8 mouse cellular contexts compared by ENCODE assay signal in the genomic region with DNA sequence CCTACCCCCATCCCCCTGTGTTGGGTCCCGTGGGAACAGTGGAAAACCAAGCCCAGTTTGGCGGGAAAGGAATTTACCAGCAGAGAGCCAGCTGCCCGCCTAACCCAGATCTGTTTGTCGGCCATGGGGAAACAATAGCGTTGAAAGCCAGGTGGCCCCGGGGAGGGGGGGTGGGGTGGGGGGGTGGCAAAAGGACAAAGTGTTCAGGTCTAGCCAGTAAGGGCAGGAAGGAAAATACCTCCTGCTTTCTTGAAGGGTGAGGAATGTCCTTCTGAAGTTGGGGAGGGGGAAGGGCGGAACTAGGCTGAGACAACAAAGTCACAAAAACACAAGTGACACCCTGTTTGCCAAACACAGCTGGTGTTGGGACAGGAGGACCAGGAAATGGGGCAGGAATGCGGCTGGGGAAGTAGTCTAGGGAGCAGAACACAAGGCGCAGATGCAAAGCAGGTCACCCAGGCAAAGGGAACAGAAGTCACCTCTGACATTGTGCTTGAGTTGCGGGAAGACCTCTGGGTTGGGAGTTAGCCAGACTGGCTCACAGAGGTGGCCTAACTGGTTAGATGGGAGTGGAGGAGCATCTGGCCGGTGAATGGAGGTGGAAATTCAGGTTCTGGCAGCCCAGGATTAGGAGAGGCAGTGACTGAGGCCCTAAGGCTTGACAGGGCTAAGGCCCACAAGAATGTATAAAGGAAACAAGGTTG. TPM values are rescaled to one million over a fixed set of nuclear protein-coding genes. Genes with fewer than 3 reads are reported as not detected.
A peak's percentile ranks its signal among the peaks of the same experiment; 100 is the strongest.
DNase-seq lines count a peak whose midpoint lies in the region; ATAC-seq and TF ChIP-seq lines count a peak whose summit lies in the region.

No protein-coding gene starts in this region.

- ATAC-seq in intestine, postnatal 0 days, result peak; percentile 69
- no peak for ATAC-seq in erythroid progenitor cell, adult 5-6 weeks (replicated peaks; ENCODE audit: low FRiP score, poor library complexity, severe bottlenecking)

- H3K4me3 ChIP-seq in embryonic facial prominence, embryonic 10.5 days, result no peak overlapping the region
- H3K4me3 ChIP-seq in intestine, postnatal 0 days (ENCODE audit: low read depth, low read length), result no peak overlapping the region

- no peak for TF ChIP-seq CTCF in intestine, postnatal 0 days (IDR thresholded peaks at IDR 0.05; ENCODE audit: low read depth)

- WGBS in embryonic facial prominence, embryonic 10.5 days, result 22% methylated on average over 11 of the region's 11 CpGs
- 37% methylated on average over 11 of the region's 11 CpGs for whole genome bisulfite sequencing in intestine, postnatal 0 days

- H3K9me3 ChIP-seq in embryonic facial prominence, embryonic 10.5 days, result 0 out of 2 replicates have a peak, but pooled peaks cover 5% of the 10 kb centered on the region
- H3K9me3 ChIP-seq in intestine, postnatal 0 days (ENCODE audit: control insufficient read depth), result no peaks in the 10 kb centered on the region

- H3K4me1 ChIP-seq in embryonic facial prominence, embryonic 10.5 days, result peaks cover 28% of the 10 kb centered on the region
- H3K4me1 ChIP-seq in intestine, postnatal 0 days (replicated peaks; ENCODE audit: control insufficient read depth, insufficient read depth, low read length), result no peaks in the 10 kb centered on the region

- peak overlapping the region; percentile 82 for H3K27ac ChIP-seq in embryonic facial prominence, embryonic 10.5 days (replicated peaks)
- H3K27ac ChIP-seq in intestine, postnatal 0 days (ENCODE audit: low read depth, low read length), result no peak overlapping the region

- no peak overlapping the region for H3K4me2 ChIP-seq in intestine, postnatal 0 days (replicated peaks; ENCODE audit: low read depth)

- peak; percentile 23 for DNase-seq in gastrocnemius, adult 18-20 months (ENCODE audit: low spot score)
- no peak for DNase-seq in gastrocnemius, postnatal 10 days
- peak; percentile 76 for DNase-seq in embryonic facial prominence, embryonic 10.5 days (ENCODE audit: low spot score)
- DNase-seq in lung, postnatal 10 days, result peak; percentile 65
- DNase-seq in left cerebral cortex, adult 18-20 months (ENCODE audit: low spot score in 2 of 2), result no peak
- DNase-seq in layer of hippocampus, adult 18-20 months (ENCODE audit: low spot score in 2 of 2), result no peak

- H3K27me3 ChIP-seq in embryonic facial prominence, embryonic 10.5 days (replicated peaks; ENCODE audit: low read depth, poor library complexity, severe bottlenecking), result no peaks in the 10 kb centered on the region
- no peaks in the 10 kb centered on the region for H3K27me3 ChIP-seq in intestine, postnatal 0 days (replicated peaks; ENCODE audit: control insufficient read depth, insufficient read depth, low read length)

- H3K9ac ChIP-seq in intestine, postnatal 0 days (ENCODE audit: low read depth, low read length), result no peak overlapping the region

- peaks cover 17% of the 10 kb centered on the region for H3K36me3 ChIP-seq in embryonic facial prominence, embryonic 10.5 days (replicated peaks)
- peaks cover 4% of the 10 kb centered on the region; the same call in 1 of the 2 replicates for H3K36me3 ChIP-seq in intestine, postnatal 0 days (ENCODE audit: control insufficient read depth, insufficient read depth)

RNA-seq across cellular contexts. Expression of gene Mthfd1l, which starts 31.7 kb away (rescaled TPM):
- under 1 TPM; 0.27 to 0.40 TPM for total RNA-seq in gastrocnemius, adult 18-20 months (2021)
- total RNA-seq in gastrocnemius, postnatal 10 days (2021), result 1 to 10 TPM; 4.7 to 4.8 TPM
- 20.4 and 24.5 TPM in 2 replicates for polyA plus RNA-seq in embryonic facial prominence, embryonic 10.5 days (2016; fragmentation: Nextera tagmentation; extraction: Ambion mirVana)
- 5.3 and 5.6 TPM in 2 replicates for polyA plus RNA-seq in intestine, postnatal 0 days (2015; fragmentation: Nextera tagmentation; extraction: Ambion mirVana)
- 9.6 and 14.8 TPM in 2 replicates for total RNA-seq in erythroid progenitor cell, adult 5-6 weeks (2015; ENCODE audit: low replicate concordance)
- 40.4 and 55.7 TPM in 2 replicates for total RNA-seq in erythroid progenitor cell, adult 5-6 weeks (2017; ENCODE audit: low replicate concordance)
- total RNA-seq in left cerebral cortex, adult 18-20 months (2021), result 1 to 10 TPM; 8.0 to 9.1 TPM
- total RNA-seq in layer of hippocampus, adult 18-20 months (2021), result 1 to 10 TPM; 8.7 to 8.9 TPM

Comparison
In these comparisons a context has a peak if more than half of its experiments do, and no peak if none do; other contexts are left out.
1. DNase-seq: peak in gastrocnemius, adult 18-20 months (single experiment), embryonic facial prominence, embryonic 10.5 days (single experiment) and lung, postnatal 10 days (single experiment); none in gastrocnemius, postnatal 10 days (single experiment), left cerebral cortex, adult 18-20 months (0 of 2) and layer of hippocampus, adult 18-20 months (0 of 2).
2. RNA of gene Mthfd1l, which starts 31.7 kb away (total RNA-seq): 9.6 to 55.7 TPM in erythroid progenitor cell, adult 5-6 weeks, 8.0 to 9.1 TPM in left cerebral cortex, adult 18-20 months, 8.7 to 8.9 TPM in layer of hippocampus, adult 18-20 months and 4.7 to 4.8 TPM in gastrocnemius, postnatal 10 days; 0.27 to 0.40 TPM in gastrocnemius, adult 18-20 months; every median in the first group is over 4 times any median in the second.